Mouse (Mus musculus): ENCODE results near the gene Entpd7. TPM values are rescaled to one million over a fixed set of nuclear protein-coding genes. Genes with fewer than 3 reads are reported as not detected.
A peak's percentile ranks its signal among the peaks of the same experiment; 100 is the strongest.

The Entpd7 gene
- polyA plus RNA-seq, 2 experiments = 9.3 to 13.2 TPM

- DNase-seq (ENCODE audit: low spot score) = no peak
- H3K9me3 ChIP-seq (ENCODE audit: control insufficient read depth, low read length) = no peaks in the 10 kb centered on the region
- no peak overlapping the region for H3K4me2 ChIP-seq (replicated peaks; ENCODE audit: low read depth, low read length, severe bottlenecking)
- no peak overlapping the region for H3K27ac ChIP-seq (replicated peaks; ENCODE audit: low read depth, low read length)
- 0 out of 2 replicates have a peak, but pooled peaks cover 6% of the 10 kb centered on the region for H3K27me3 ChIP-seq (ENCODE audit: control insufficient read depth, insufficient read depth, low read length)
- H3K4me1 ChIP-seq (ENCODE audit: control insufficient read depth, insufficient read depth, low read length) = no peaks in the 10 kb centered on the region
- no peak for TF ChIP-seq POLR2A (IDR thresholded peaks at IDR 0.05; ENCODE audit: borderline replicate concordance, extremely low read depth, insufficient read depth, insufficient read length)
- H3K36me3 ChIP-seq (ENCODE audit: control insufficient read depth, insufficient read depth, low read length) = no peaks in the 10 kb centered on the region
- no peak overlapping the region for H3K4me3 ChIP-seq (replicated peaks; ENCODE audit: low read length)
- ATAC-seq (ENCODE audit: low FRiP score, low read depth) = no peak
- H3K9ac ChIP-seq (ENCODE audit: low read depth, low read length, severe bottlenecking) = no peak overlapping the region
- 90% methylated on average over 9 of the region's 9 CpGs for WGBS
Measured at GRCm38 (mm10) chr19:43647261-43647660, 42.2 kb upstream of the Entpd7 start.

- no peaks in the 10 kb centered on the region for H3K9me3 ChIP-seq (ENCODE audit: control insufficient read depth, low read length)
- TF ChIP-seq POLR2A (IDR thresholded peaks at IDR 0.05; ENCODE audit: borderline replicate concordance, extremely low read depth, insufficient read depth, insufficient read length) = no peak
- WGBS = 93% methylated on average over 4 of the region's 4 CpGs
- no peak for DNase-seq (ENCODE audit: low spot score)
- H3K27ac ChIP-seq (replicated peaks; ENCODE audit: low read depth, low read length) = no peak overlapping the region
- H3K9ac ChIP-seq (ENCODE audit: low read depth, low read length, severe bottlenecking) = no peak overlapping the region
- H3K36me3 ChIP-seq (ENCODE audit: control insufficient read depth, insufficient read depth, low read length) = no peaks in the 10 kb centered on the region
- no peak overlapping the region for H3K4me3 ChIP-seq (replicated peaks; ENCODE audit: low read length)
- H3K4me1 ChIP-seq (ENCODE audit: control insufficient read depth, insufficient read depth, low read length) = no peaks in the 10 kb centered on the region
- no peak overlapping the region for H3K4me2 ChIP-seq (replicated peaks; ENCODE audit: low read depth, low read length, severe bottlenecking)
- H3K27me3 ChIP-seq (ENCODE audit: control insufficient read depth, insufficient read depth, low read length) = 0 out of 2 replicates have a peak, but pooled peaks cover 6% of the 10 kb centered on the region
- ATAC-seq (ENCODE audit: low FRiP score, low read depth) = no peak
Measured at GRCm38 (mm10) chr19:43648343-43648742, 41.1 kb upstream of the Entpd7 start.

GRCm38 (mm10) chr19:43651241-43651785, 38.2 kb upstream of the Entpd7 start:
- Histone ChIP-seq H3K9ac (ENCODE audit: low read depth, low read length, severe bottlenecking) (no peak overlapping the region), H3K4me3 (replicated peaks; ENCODE audit: low read length) (no peak overlapping the region), H3K27me3 (ENCODE audit: control insufficient read depth, insufficient read depth, low read length) (0 out of 2 replicates have a peak, but pooled peaks cover 6% of the 10 kb centered on the region), H3K9me3 (ENCODE audit: control insufficient read depth, low read length) (no peaks in the 10 kb centered on the region), H3K4me1 (ENCODE audit: control insufficient read depth, insufficient read depth, low read length) (no peaks in the 10 kb centered on the region), H3K4me2 (replicated peaks; ENCODE audit: low read depth, low read length, severe bottlenecking) (no peak overlapping the region), H3K36me3 (ENCODE audit: control insufficient read depth, insufficient read depth, low read length) (no peaks in the 10 kb centered on the region), H3K27ac (replicated peaks; ENCODE audit: low read depth, low read length) (no peak overlapping the region)
- ATAC-seq (ENCODE audit: low FRiP score, low read depth) (no peak), DNase-seq (ENCODE audit: low spot score) (no peak)
- TF ChIP-seq POLR2A (IDR thresholded peaks at IDR 0.05; ENCODE audit: borderline replicate concordance, extremely low read depth, insufficient read depth, insufficient read length) = no peak
- WGBS = 37% methylated on average over 8 of the region's 8 CpGs

GRCm38 (mm10) chr19:43655735-43656492, 33.6 kb upstream of the Entpd7 start:
- H3K36me3 ChIP-seq (ENCODE audit: control insufficient read depth, insufficient read depth, low read length) = no peaks in the 10 kb centered on the region
- no peak for TF ChIP-seq POLR2A (IDR thresholded peaks at IDR 0.05; ENCODE audit: borderline replicate concordance, extremely low read depth, insufficient read depth, insufficient read length)
- H3K9me3 ChIP-seq (ENCODE audit: control insufficient read depth, low read length) = no peaks in the 10 kb centered on the region
- H3K4me2 ChIP-seq (replicated peaks; ENCODE audit: low read depth, low read length, severe bottlenecking) = no peak overlapping the region
- WGBS = 42% methylated on average over 11 of the region's 11 CpGs
- no peak overlapping the region for H3K9ac ChIP-seq (ENCODE audit: low read depth, low read length, severe bottlenecking)
- no peak overlapping the region for H3K4me3 ChIP-seq (replicated peaks; ENCODE audit: low read length)
- H3K27ac ChIP-seq (replicated peaks; ENCODE audit: low read depth, low read length) = no peak overlapping the region
- no peaks in the 10 kb centered on the region for H3K4me1 ChIP-seq (ENCODE audit: control insufficient read depth, insufficient read depth, low read length)
- ATAC-seq (ENCODE audit: low FRiP score, low read depth) (no peak), DNase-seq (ENCODE audit: low spot score) (peak; percentile 38)
- H3K27me3 ChIP-seq (ENCODE audit: control insufficient read depth, insufficient read depth, low read length) = 0 out of 2 replicates have a peak, but pooled peaks cover 6% of the 10 kb centered on the region

- H3K4me3 ChIP-seq (replicated peaks; ENCODE audit: low read length) = no peak overlapping the region
- no peaks in the 10 kb centered on the region for H3K9me3 ChIP-seq (ENCODE audit: control insufficient read depth, low read length)
- TF ChIP-seq POLR2A (IDR thresholded peaks at IDR 0.05; ENCODE audit: borderline replicate concordance, extremely low read depth, insufficient read depth, insufficient read length) = no peak
- peaks cover 15% of the 10 kb centered on the region for H3K36me3 ChIP-seq (ENCODE audit: control insufficient read depth, insufficient read depth, low read length)
- no peak for ATAC-seq (ENCODE audit: low FRiP score, low read depth)
- no peaks in the 10 kb centered on the region for H3K27me3 ChIP-seq (ENCODE audit: control insufficient read depth, insufficient read depth, low read length)
- H3K4me2 ChIP-seq (replicated peaks; ENCODE audit: low read depth, low read length, severe bottlenecking) = no peak overlapping the region
- WGBS = 72% methylated on average over 6 of the region's 6 CpGs
- no peak overlapping the region for H3K9ac ChIP-seq (ENCODE audit: low read depth, low read length, severe bottlenecking)
- H3K27ac ChIP-seq (replicated peaks; ENCODE audit: low read depth, low read length) = no peak overlapping the region
- DNase-seq (ENCODE audit: low spot score) = no peak
- H3K4me1 ChIP-seq (ENCODE audit: control insufficient read depth, insufficient read depth, low read length) = no peaks in the 10 kb centered on the region
Measured at GRCm38 (mm10) chr19:43659632-43660031, 29.8 kb upstream of the Entpd7 start.

Measured in limb, embryonic 14.5 days (tissue).